Mouse (Mus musculus) lung, adult 18-20 months (tissue): ENCODE data around the gene Slc29a1.

ENCODE experiments used
- DNase-seq, 2 experiments: peaks; one replicate each; pipeline ENCODE4 v3.0.0; 2022; ENCODE audit warnings: mixed read lengths in 2 of 2

Gene Slc29a1

DNA sequence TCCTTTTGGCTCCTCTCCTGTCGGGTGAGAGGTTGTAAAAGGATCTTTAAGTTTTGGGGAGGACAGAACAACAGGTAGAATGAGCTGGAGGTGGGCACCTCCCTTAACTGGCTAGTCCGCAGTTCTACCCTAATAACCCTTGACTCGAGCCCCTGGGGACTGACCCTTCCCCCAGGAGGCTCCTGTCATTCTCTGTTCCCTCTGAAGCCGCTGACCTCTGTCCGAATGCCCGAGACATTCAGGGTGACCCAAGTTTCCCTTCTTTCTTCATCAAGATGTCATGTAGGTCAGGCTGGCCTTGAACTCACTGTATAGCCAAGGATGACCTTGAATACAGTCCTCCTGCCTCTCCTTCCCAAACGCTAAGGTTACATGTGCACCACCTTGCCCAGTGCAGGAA is 11.0 kb downstream of the Slc29a1 start:
- no peak for DNase-seq

DNA sequence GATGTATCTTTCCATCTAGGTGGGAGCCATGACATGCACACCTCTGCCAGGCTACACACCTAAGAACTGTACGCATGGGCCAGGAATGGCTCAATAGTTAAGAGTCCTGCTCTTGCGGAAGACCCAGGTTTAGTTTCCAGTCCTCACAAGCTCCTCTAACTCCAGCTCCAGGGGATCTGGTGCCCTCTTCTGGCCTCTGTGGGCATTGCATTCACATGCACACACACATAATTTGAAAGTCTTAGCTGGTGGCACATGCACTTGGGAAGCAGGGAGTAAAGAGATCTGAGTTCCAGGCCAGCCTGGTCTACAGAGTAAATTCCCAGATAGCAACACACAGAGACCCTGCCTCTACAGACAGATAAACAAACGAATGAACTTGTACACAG is 13.0 kb downstream of the Slc29a1 start:
- DNase-seq, result no peak

DNA sequence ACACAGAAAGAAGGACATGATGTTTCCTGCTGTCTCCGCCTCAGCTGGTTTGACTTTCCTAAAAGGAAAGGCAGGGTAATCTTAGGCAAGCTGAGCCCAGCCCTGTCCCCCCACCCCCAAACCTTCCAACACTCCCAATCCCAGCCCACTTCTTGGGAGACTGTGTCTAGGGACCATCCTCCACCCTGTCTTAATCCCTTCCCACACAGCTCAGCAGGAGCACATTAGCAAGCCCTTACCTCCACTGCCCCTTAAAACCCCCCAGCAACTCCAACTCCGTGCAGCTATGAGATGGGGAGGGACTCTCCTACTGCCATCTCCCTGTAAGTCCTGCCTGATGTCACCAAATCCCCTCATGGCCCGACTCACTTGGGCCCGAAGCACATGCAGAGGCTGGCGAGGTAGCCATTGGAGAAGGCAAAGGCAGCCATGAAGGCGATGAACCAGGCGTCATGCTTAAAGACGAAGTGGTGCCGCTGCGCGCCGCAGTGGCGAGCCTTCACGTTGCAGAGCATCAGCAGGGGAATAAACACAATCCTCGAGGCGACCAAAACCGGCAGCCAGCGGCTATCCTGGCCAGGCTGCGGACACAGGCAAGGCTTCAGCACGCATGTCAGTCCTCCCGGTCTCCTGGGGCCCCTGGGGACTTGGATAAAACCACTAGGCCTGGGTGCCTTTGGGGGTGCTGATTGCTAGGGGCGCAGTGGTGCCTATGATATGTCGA is 13.5 kb downstream of the Slc29a1 start:
- DNase-seq, result no peak

DNA sequence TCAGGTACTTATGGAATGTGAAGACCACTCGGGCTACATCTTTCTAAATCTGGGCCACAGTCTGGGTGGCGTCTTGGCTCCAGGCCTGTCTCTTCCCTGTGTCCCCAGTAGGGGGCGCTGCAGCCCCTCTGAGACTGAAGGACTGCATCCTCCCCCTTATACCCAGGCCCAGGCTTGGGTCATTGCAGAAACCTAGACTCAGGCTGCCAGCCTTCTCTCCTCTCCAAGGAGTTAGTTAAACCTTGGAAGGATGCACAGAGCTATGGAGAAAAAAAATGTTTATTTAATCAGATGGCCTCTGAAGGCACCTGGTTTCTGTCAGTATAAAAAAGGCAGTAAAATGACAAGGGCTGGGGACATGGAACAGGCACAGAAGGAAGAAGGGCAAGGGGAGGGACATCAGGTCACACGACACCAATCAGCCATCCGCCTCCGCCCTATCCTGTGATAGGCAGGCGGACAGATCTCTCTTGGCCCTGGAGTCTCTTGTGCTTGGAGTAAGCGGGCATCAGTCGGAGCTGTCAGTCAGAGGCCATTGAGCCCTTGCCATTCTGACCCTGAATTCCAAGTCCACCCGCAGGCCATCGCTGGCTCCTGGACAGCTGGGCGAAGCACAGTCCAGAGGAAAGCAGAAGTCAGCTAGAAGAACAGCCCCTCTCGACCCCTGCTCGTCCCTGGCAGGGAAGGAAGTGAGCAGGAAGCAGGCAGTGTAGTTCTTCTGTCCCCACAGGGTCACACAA is 14.3 kb downstream of the Slc29a1 start:
- peak; percentile 74 to 75 for DNase-seq

DNA sequence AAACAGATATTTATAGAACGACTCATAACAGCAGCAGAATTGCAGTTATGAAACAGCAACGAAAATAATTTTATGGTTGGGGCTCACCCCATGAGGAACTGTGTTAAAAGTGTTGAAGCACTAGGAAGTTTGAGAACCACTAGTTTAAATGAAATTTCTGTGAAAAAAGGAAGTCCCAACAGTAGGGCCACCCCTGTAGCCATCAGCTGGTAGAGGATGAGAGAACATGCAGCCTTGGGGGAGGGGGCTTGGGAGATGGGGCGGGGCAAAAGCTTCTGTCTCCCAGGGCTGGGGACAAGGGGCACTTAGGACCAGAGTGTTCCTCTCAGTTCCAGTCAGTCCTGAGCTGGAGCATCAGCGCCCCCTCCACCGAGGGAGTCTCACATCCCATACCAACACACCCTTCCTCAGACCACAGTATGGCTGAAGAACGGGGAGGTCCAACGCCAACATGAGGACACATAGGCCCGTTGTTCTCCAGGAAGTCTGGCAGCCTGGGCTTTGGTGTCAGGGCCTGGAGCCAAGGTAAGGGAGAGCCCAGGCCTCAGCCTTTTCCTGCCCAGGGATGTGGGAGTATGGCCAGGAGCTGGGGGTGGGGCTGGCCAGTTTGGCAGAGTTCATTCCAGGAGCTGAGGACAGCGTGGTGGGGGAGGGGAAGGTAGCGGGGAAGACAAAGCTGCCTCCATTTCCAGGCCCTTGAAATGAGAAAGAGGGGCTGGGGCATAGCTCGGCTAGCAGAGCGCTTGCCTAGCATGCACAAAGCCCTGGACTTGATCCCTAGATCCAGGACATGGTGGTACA is 15.1 kb downstream of the Slc29a1 start:
- DNase-seq, result peak; percentile 87 to 91

DNA sequence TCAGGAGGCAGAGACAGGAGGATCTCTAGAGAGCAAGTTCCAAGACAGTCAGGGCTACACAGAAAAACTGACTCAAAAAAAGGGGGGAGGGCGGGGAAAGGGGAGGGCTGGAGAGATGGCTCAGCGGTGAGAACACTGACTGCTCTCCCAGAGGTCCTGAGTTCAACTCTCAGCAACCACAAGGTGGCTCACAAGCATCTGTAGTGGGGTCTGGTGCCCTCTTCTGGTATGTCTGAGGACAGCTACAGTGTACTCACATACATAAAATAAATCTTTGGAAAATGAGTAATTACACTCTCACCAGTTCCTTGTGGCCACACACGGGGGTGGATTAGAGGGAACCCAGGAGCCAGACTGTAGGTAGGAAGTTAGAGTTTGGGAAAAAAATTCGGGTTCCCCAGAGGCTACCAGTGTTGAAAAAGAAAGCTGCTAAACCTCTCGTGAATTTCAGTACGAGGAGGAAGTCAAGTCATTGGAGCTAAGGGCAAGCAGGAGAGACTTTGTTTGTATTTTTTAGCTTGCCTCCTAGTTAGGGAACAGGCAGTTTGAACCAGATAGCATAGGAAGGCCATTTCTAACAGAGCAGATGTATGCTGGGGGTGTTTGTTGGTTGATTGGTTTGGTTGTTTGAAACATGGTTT is 16.6 kb downstream of the Slc29a1 start:
- DNase-seq, result no peak

DNA sequence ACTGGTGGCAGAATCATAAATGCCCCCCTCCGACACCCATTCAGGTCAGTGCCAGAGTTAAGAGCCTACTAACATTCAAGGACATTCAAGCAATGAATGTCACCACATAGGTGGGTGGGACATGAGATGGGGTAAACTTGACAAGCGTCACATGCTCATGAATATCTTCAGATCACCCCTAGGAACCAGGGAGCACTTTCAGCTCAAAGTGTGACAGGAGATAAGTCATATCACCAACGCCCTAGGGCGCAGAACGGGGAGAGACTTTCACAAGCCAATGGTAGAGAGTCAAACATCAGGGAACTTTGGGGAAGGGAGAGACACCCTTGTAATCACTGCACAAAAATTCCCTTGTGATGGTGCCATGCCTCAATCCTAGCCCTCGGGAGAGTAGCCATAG is 17.2 kb downstream of the Slc29a1 start:
- DNase-seq, result no peak

DNA sequence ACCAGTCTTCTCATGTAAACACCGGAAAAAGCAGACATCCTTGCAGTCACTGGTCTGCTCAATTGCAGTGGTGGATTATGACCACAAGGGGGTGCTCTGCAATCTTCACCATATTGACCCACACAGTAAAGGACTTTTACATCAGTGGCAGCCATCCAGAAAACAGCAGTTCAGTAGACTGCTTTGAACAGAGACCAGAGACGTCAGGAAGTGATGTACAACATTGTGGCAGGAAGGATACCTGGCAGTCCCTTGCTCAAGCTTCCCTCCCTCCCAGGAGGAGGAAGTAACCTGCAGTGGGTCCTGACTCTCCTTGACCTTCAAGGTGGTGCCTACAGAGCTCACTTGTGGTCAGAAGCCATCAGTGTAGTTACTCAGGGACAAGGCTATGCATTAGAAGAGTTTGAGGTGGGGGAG is 17.8 kb downstream of the Slc29a1 start:
- peak; percentile 63 to 76 for DNase-seq

DNA sequence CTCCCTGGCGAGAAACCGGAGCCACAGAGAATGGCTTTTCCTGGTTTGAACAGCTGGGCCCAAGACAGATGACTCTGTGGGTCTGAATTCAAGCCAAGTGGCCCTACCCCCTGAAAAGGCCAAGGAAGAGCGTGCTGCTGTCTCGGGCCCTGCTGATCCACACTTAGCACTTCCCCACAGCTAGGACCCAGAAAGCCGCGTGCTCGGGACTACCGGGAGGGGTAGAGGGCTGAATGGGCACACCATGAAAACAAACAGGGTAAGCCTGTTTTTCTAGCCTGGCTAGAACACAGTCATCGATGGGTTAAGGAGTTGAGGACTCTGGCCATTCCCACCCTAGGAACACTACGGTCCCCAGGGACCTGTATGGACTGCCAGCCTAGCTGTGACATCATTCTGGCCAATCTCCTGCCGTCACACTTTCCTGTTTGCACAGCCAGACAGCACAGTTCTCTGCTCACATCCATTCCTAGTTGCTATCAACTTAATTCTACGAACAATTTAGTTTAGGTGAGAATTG is 18.4 kb downstream of the Slc29a1 start:
- DNase-seq, result peak; percentile 59 to 72

DNA sequence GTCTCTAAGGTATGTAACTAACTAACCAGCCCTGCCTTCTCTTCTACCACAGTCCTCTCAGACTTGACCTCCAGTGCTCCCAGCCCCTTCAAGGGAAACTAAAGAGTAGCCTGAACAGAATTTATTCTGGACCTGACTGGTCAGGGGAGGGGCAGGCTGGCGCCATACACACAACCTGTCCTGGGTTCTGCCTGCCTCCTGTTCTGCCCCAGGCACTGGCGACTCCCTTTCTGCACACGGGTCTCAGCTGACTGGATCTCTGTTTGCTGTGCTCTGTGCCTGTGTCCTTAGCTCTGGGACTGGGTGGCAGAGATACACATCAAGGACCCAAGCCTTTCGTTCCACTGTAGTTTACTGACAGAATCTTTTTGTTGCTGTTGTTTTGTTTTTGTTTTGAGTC is 19.9 kb downstream of the Slc29a1 start:
- DNase-seq, result no peak

DNA sequence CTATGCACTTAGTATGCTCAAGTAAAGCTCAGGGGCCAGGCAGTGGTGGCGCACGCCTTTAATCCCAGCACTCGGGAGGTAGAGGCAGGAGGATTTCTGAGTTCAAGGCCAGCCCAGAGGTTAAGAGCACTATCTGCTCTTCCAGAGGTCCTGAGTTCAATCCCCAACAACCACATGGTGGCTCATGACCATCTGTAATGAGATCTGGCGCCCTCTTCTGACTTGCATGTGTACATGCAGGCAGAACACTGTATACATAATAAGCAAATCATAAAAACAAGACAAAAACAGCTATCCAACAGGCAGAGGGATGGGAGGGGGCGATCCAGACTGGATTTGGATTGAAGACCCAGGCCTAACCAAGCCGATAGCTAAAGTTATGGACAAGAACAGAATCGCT is 20.6 kb downstream of the Slc29a1 start:
- DNase-seq, result no peak

DNA sequence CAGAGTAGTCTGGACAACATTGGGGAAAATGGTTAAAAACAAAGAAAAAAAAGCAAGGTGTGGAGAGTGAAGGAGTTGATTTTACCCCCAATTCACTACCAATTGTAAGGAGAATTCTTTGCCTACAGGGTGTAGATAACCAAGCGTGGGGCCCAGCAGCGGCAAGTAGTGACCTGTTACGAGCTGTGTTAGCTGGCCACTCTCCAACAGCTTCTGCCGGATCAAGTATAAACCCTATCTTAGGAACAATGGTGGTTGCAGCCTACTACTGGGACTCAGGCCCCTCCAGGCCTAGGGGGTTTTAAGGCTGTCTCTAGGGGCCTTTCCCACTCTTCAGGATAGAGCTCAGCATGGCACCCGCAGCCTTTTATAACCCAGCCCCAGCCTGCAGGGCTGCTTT is 21.2 kb downstream of the Slc29a1 start:
- no peak for DNase-seq

DNA sequence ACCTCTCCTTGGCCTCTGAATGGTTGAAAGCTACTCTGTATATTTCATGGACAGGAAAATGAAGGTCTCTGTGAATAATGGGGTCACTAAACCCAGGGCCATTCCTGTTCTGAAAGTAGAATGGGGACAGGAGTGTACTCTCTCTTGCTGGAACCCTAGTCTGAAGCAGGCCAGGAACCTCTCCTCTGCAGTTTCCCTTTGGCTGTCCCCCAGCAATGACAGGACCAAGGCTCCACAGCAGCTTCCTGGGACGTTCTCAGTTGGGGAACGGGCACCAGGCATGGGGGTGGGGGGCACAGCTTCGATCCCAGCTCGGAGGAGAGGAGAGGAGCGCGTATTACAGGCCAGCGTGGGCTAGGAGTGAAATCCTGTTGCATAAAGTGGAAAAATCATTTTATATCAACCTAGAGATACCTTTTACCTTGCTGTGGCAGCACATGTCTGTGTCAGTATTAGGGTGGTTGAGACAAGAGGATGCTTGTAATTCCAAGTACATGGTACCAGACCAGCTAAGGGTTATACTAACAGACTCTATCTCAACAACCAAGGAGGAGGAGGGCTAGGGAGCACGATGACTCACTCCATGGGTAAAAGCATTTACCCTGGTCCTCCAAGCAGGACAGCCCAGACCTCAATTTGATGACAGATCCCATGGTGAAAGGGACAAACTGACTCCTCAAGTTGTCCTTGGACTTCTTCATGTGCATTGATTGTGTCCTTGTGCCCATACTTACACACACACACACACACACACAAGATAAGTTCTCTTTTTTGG is 24.1 kb downstream of the Slc29a1 start:
- DNase-seq, result no peak

DNA sequence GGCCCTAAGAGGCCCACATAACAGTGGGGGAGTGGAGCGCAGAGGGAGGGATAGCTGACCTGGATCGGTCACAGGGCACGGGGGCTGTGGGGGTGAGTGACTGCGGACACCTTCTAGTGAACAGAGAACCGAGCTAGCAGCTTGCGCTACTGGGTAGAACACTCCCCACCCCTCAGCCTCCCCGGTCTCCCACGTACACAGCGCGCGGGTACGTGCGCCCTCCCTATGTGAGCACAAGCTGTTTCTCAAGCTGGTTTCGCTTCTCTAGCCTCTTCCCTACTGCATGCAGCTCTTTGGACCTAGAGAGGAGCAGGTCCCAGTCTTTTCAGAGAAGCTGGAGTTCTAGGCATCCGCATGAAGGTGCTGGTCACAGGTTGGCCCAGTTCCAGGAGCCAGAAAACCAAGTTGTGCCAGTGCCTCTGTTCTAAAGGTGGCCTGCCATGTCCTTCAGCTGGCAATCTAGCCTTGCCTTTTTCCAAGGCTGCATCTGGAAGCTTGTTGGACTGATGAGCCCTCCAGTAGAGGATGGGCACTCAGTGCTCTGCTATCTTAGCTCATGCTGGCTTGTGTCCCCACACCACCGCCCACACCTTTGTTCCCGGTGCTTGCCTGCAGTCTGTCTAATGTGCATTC is 25.2 kb downstream of the Slc29a1 start:
- DNase-seq, result peak; percentile 78 to 79

DNA sequence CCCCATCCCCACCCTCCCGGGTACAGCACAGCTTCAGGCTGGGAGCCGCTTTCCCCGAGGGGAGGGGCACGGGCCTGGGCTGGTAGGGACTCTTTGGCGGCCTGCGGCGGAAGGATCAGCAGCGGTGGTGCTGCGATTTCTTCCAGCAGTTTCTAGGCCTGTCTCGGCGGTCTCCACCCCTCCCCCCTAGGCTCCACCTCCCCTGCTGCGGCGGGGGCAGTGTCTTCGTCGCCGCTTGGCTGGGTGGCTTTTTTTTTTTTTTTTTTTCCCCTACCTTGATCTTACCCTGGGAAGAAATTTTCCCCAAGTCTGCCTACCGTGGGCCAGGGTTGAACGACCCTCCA is 25.7 kb downstream of the Slc29a1 start:
- peak; percentile 98 to 99 for DNase-seq

DNA sequence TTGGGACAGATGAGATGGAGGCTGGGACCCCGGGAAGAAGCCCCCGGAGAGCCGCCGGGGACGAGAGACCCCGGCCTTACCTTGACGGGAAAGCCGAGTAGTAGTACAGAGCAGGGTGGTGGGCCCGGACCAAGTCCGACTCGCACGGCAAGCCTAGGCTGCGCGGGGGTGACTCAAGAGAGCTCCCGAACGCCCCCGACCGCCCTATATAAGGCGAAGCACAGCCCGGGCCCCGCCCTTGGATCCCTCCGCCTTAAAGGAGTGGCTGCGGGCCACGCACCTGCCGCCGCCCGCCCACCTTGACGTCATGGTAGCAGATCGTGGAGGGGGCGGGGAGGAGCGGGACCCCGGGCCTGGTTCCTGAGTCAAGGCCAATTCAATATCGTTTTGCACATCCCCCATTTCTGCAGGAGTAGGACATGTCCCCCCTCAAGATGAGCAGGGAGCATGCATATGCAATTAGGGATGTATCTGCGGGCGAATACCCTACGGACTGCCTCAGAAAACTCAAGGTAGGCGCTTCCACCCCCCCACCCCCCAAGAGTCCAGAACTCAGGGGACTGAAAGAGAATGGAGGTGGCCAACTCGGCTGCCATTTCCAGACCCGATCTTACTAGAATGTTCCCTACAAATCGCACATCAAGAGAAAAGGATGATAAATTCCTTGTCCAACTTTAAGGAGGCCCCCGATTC is 26.2 kb downstream of the Slc29a1 start, which contains the start of gene Hsp90ab1:
TSS of gene Hsp90ab1 (minus strand) at position 185 of the 693 bp plus-strand sequence.
- peak; percentile 99 for DNase-seq

DNA sequence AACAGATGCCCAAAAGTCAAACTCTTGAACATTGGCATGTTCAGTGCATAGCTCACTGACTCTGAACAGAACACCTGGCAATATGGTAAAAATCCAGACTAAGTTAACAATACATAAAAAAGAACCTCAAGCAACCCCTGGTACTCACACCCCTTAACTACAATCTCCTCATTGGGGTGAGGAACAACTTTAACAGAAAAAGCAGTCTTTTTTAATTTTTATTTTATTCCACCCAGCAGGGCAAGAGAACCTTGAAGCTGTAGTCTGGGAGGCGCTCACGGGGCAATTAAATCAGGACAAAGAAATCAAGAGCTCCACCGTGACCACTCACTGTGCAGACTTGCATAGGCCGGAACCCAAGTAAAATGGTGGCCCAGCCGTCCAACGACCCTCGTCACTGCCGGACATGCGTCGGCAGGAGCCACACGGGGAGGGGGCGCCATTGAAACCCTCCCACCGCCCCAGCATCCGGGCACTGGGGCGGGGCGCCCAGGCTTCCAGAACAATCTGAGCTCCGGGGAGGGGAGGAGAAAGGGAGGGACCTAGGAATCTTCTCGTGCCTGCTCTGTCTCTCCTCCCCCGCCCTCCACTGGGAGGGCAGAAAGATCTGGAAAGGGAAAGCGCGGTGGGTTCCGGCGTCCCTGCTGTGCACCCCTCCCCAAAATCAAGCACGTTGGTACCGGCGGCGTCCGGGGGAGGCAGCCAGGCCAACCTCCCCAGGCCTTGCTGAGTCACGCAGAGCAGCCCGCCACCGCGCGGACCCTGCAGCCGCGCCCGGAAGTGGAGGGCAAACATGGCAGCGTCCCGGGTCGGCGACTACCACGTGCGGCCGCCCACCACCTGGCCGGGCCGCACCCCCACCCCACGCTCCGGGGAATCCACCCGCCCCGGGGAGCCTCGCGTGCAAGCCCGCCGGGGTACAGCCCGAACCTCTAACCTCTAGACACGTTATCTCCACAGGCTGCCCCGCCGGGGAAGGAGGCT is 27.0 kb downstream of the Slc29a1 start:
- DNase-seq, result peak; percentile 83 to 88

DNA sequence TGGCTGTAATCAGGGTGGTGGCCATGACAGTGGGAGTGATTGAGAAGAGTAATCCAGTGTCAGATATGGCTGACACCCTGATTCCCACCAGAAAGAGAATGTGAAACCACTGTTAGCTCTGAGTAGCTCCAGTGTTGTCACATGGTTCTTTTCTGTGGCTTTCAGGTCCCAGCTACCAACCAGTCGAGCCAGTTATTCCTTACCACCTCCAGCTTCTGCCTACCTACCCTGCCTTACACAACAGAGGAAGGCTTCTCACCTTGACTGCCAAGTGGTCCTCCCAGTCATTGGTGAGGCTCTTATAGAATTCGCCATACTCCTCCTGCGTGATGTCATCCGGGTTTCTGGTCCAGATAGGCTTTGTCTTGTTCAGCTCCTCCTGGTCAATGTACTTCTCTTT is 29.4 kb downstream of the Slc29a1 start:
- DNase-seq, result no peak

DNA sequence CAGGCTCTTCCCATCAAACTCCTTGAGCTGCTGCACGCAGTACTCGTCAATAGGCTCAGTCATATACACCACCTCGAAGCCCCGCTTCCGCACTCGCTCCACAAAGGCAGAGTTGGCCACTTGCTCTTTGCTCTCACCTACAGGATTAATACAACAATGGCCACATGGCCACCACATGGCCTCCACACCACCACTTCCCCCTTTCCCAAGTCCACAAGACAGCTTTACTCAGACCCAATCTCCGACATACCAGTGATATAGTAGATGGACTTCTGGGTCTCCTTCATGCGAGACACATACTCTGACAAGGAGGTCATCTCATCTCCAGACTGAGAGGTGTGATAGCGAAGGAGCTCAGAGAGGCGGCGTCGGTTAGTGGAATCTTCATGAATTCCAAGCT is 30.4 kb downstream of the Slc29a1 start:
- DNase-seq, result no peak

DNA sequence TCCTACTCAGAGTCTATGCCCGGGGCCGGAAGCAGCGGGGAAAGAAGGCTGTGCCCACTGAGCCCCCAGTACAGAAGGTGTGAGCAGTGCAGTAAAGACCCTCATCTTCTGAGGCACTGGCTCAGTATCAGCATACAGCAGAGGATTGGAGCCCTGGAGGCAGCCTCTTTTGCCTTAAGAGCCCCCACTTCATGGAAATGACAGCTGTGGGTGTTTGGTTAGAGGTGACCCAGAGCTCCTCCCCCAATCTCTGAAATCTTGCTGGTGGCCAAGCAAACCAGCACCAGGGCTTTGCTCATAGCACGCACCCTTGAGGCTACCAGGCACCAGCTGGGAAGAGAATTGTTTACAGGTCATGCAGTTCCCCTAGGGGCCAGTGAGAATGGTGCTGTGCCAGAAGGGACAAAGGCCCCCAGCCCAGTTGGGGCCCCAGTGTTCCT is 32.2 kb downstream of the Slc29a1 start:
- DNase-seq, result no peak
